Mouse (Mus musculus): ENCODE data around the gene Tmtc1.

GRCm38 (mm10) chr6:148406792-148407490 lies 37.2 kb downstream of the Tmtc1 start:
- TF ChIP-seq POLR2A (IDR thresholded peaks at IDR 0.05; ENCODE audit: insufficient read length, low read depth) (no peak), E2F4 (IDR thresholded peaks at IDR 0.05; ENCODE audit: insufficient read depth) (no peak), SRF (IDR thresholded peaks at IDR 0.05; ENCODE audit: control insufficient read depth, insufficient read length, low read depth) (no peak), TCF12 (IDR thresholded peaks at IDR 0.05; ENCODE audit: insufficient read depth, poor library complexity, severe bottlenecking) (no peak), REST (IDR thresholded peaks at IDR 0.05; ENCODE audit: insufficient read depth, insufficient read length) (no peak)

Data from myocyte (in vitro differentiated cells).